Mouse (Mus musculus) neutrophil, adult 65 days (primary cell): ENCODE measurements around the gene Ewsr1. TPM values are rescaled to one million over a fixed set of nuclear protein-coding genes. Genes with fewer than 3 reads are reported as not detected.

Source experiments
- total RNA-seq: library from RNA; stranded (reverse); gene quantifications from 2 replicates; pipeline ENCODE4 v1.2.4, GENCODE M21; 2023

Gene Ewsr1
- total RNA-seq: 337 and 372 TPM in 2 replicates

GRCm38 (mm10) chr11:5098736-5099542 is at the start of gene Ewsr1, which contains the start of gene Rhbdd3:
TSS of gene Ewsr1 (minus strand) at chr11:5099266.
TSS of gene Rhbdd3 (plus strand) at chr11:5098926.

GRCm38 (mm10) chr11:5065056-5065821 is 33.8 kb downstream of the Ewsr1 start, which contains the start of gene Gas2l1:
TSS of gene Gas2l1 (minus strand) at chr11:5065327.

GRCm38 (mm10) chr11:5057856-5058641 is 41.0 kb downstream of the Ewsr1 start, which contains the start of gene Rasl10a:
TSS of gene Rasl10a (plus strand) at chr11:5058128.

Other genes with a start within 250 kb of the Ewsr1 start
- 17.6 and 21.6 TPM in 2 replicates for gene Nf2, start 249.7 kb downstream of the Ewsr1 start, total RNA-seq
- gene Nipsnap1, start 225.3 kb downstream of the Ewsr1 start, total RNA-seq: 1.6 and 3.4 TPM in 2 replicates
- gene Thoc5, start 203.9 kb downstream of the Ewsr1 start, total RNA-seq: 10.7 and 13.2 TPM in 2 replicates
- gene Nefh, start 151.2 kb downstream of the Ewsr1 start, total RNA-seq: not detected in 2 replicates
- gene Ap1b1, start 112.4 kb downstream of the Ewsr1 start, total RNA-seq: 35.4 and 42.3 TPM in 2 replicates
- gene Rasl10a, start 41.1 kb downstream of the Ewsr1 start, total RNA-seq: not detected in 2 replicates
- 2.0 and 2.6 TPM in 2 replicates for gene Gas2l1, start 33.9 kb downstream of the Ewsr1 start, total RNA-seq
- gene Rhbdd3, start 340 bp downstream of the Ewsr1 start, total RNA-seq: 3.7 and 5.4 TPM in 2 replicates
- gene Emid1, start 53.0 kb upstream of the Ewsr1 start, total RNA-seq: 0.79 and 1.2 TPM in 2 replicates
- 5.6 and 7.0 TPM in 2 replicates for gene Kremen1, start 162.3 kb upstream of the Ewsr1 start, total RNA-seq